Mouse (Mus musculus) frontal cortex, adult (tissue): Measurements from ENCODE around the gene Akr1c20.

Source experiments
- ATAC-seq: cut with Nextera tagmentation; 2 replicates; pipeline ENCODE4 v1.9.2; 2017; ENCODE audit warnings: mild to moderate bottlenecking, moderate library complexity, mixed read lengths; ENCODE audit not compliant: low TSS enrichment

The Akr1c20 gene

GRCm38 (mm10) chr13:4523201-4523838 lies at the start of gene Akr1c20:
TSS of gene Akr1c20 (minus strand) at chr13:4523345.
- ATAC-seq, result no peak

- ATAC-seq, result no peak
These were observed 42.9 kb upstream of the Akr1c20 start for GRCm38 (mm10) chr13:4565996-4566395.

GRCm38 (mm10) chr13:4560500-4560899 lies 37.4 kb upstream of the Akr1c20 start:
- no peak for ATAC-seq

- no peak for ATAC-seq
These were observed 36.0 kb upstream of the Akr1c20 start for GRCm38 (mm10) chr13:4559143-4559542.

- ATAC-seq, result no peak
These were observed 8.3 kb downstream of the Akr1c20 start for GRCm38 (mm10) chr13:4514811-4515210.

- no peak for ATAC-seq
These were observed 55.2 kb downstream of the Akr1c20 start for GRCm38 (mm10) chr13:4467896-4468295.

- no peak for ATAC-seq
These were observed 57.5 kb downstream of the Akr1c20 start for GRCm38 (mm10) chr13:4465641-4466040.
